Mouse (Mus musculus) gastrocnemius, adult 2 months (tissue): ENCODE data around the gene Tmem131l. TPM values are rescaled to one million over a fixed set of nuclear protein-coding genes. Genes with fewer than 3 reads are reported as not detected.

Experiments used
- DNase-seq: peaks from one replicate; pipeline ENCODE4 v3.0.0; 2022
- H3K27ac ChIP-seq: fragments of 200-600 bp; 2 replicates; pipeline ENCODE4 v1.8.1; 2022; ENCODE audit warnings: mild to moderate bottlenecking
- H3K4me3 ChIP-seq: fragments of 200-600 bp; 2 replicates; pipeline ENCODE4 v1.8.1; 2022; ENCODE audit warnings: mild to moderate bottlenecking, moderate library complexity
- CTCF ChIP-seq: fragments of 200-600 bp; IDR thresholded peaks from 2 replicates; pipeline ENCODE4 v1.8.1; 2022; ENCODE audit warnings: antibody characterized with exemption, mild to moderate bottlenecking, moderate library complexity
- intact Hi-C: fragments of 180-260 bp; cut with DNase I; formaldehyde crosslinking; loops from one replicate; pipeline ENCODE4 v1.15.1; 2025
- long read RNA-seq, 2 experiments: library from polyadenylated mRNA; stranded (forward); transcript quantifications; one replicate each; pipeline ENCODE4 v2.0.0; 2021
- total RNA-seq, 2 experiments: library from RNA; stranded (reverse); gene quantifications; 2 replicates each; pipeline ENCODE4 v1.2.3; 2021

Gene Tmem131l
- total RNA-seq = 10 to 100 TPM; 12.0 to 17.4 TPM
- long read RNA-seq, experiment 1, full-length matches to known transcripts = 4 of 8 reads
- long read RNA-seq, experiment 1, partial matches to known transcripts = 1 of 8 reads
- long read RNA-seq, experiment 1, other reads (novel, unspliced or antisense) = 3 of 8 reads
- long read RNA-seq, experiment 2, full-length matches to known transcripts = 1 of 10 reads
- long read RNA-seq, experiment 2, partial matches to known transcripts = 4 of 10 reads
- long read RNA-seq, experiment 2, other reads (novel, unspliced or antisense) = 5 of 10 reads

DNA sequence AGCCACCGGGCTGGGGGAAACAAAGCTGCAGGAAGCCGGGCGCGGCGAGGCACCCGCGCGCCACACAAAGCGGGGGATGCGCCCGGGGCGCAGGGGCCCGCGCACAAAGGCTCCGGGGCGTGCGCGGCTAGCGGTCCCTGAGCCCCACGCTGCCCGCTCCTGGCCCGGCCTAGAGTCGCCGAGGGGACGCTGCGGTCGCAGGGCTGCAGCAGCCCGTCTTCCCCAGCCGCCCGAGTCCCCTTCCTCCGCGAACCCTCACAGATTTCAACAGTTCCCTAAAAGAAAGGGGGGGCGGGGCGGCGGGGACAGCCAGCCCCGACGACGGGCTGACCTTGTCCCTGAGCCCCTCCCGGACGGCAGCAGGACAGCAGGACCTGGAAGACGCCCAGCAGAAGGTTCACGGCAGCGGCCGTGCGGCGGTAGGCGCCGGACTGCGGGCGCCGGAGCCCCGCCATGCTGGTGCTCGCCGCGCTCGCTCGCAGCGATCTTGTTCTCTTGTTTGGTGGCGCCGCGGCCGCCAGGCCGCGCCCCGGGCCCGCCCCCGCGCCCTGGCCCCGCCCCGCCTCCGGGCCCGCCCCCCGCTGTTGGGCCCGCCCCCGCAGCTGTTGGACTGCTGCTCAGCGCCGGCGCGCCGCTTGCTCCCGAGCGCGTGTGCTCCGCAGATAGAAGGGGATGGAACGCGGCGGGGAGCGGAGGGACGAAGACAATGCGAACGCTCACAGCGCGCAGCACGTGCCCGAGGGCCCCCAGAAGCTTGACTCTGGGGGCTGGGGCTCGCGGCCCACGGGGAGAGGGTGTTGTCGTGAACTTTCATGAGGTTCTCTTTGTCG, at the start of gene Tmem131l:
TSS of gene Tmem131l (minus strand) at position 530 of the 830 bp plus-strand sequence.
- TF ChIP-seq CTCF = no peak
- intact Hi-C loops = loop anchor here (2.0 to 5.0 kb wide), 5 partner anchors 21 to 93 kb away; no protein-coding TSS in a partner anchor
- H3K27ac ChIP-seq = peak within 1 kb of the TSS; percentile 92

GRCm38 (mm10) chr3:84086921-84087320, 46.9 kb upstream of the Tmem131l start:
- DNase-seq = no peak
- intact Hi-C loops = no loop called here
- H3K4me3 ChIP-seq = no peak overlapping the region
- no peak for TF ChIP-seq CTCF
- no peak overlapping the region for H3K27ac ChIP-seq

More for the DNA sequence above, at the start of gene Tmem131l:
- peak within 1 kb of the TSS; percentile 98 for H3K4me3 ChIP-seq
- DNase-seq = peak; percentile 90

DNA sequence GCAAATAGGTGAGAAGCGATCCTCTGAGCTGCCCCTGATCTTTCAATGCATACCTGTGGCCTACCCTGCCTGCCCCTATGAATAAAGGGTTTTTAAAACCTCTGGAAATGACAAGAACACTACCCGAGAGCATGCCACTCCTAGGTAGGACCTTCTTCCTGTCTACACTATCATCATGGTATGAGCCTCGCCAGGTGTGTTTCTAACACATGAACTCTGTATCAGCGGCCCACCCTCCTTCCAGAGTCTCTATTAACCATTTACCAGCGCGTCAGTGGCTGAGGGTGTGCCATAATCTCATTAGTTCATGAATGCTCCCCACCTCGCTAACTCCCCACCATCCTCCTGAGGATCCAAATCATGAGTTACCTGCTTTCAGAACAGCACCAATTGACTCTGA, 46.4 kb upstream of the Tmem131l start:
- DNase-seq = no peak
- Histone ChIP-seq H3K4me3 (no peak overlapping the region), H3K27ac (no peak overlapping the region)
- intact Hi-C loops = no loop called here
- TF ChIP-seq CTCF = no peak

DNA sequence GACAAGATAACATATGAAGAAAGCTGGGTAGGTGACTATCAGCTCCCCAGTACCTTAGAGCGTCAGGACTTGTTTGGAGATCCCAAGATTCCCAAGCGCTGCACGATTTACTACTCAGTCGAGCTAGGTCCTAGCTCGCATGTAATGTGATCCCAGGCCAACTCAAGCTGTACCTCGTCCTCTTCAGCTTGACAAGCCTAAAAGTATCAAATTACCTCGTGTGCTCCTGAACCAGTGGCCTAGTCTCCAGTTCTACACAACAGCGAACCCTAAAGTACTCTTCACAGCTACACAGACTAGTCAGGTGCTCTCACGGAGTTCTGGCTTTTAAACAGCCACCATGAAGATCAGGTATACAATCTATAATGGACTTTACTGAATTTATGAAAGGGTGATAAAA, 45.5 kb upstream of the Tmem131l start:
- no peak for TF ChIP-seq CTCF
- Histone ChIP-seq H3K27ac (no peak overlapping the region), H3K4me3 (no peak overlapping the region)
- intact Hi-C loops = no loop called here
- DNase-seq = no peak

DNA sequence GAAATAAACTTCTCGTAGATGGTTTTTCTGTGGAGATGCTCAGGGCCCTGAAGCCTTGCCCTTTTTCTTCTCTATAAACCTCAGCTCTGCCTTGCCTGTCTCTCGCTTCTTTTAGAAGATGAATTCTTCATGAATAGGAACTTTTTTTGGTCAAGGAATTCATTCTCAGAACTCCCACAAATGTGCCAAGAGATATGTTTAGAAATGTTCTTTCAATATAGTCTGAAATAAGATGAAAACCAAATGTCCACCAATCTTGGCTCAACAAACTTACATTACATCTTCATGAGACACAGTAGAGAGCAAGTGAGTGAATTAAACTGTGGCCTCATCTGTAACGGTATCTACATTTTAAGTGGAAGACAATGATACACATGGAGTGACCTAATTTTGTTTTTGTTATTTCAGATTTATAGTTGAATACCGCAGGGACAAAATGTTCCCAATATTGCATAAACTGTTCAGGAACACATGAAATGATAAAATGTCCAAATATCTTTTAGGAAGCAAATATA, 41.3 kb upstream of the Tmem131l start:
- TF ChIP-seq CTCF = no peak
- no peak for DNase-seq
- intact Hi-C loops = no loop called here
- Histone ChIP-seq H3K27ac (peak overlapping the region; percentile 44), H3K4me3 (no peak overlapping the region)

DNA sequence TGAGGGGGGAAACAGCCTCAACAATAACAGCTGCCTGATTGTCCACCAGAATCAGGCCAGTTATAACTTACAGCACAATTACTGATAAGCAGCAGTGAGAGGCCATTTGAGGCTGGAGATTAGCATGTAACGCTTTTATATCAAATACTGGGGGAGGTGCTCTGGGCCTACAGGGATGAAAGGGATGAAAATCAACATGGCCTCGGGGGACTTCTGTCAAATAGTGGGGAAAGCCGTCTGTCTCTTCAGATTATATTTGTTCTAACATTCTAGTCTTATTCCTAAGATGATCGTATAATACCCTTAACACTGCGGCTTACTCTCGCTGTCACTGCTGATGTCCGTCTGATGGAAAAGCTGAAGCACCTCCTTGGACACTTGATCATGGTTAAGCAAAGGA, 40.1 kb upstream of the Tmem131l start:
- TF ChIP-seq CTCF = no peak
- no peak for DNase-seq
- H3K4me3 ChIP-seq = no peak overlapping the region
- intact Hi-C loops = no loop called here
- H3K27ac ChIP-seq = peak overlapping the region; percentile 28; the same call in 1 of the 2 replicates

DNA sequence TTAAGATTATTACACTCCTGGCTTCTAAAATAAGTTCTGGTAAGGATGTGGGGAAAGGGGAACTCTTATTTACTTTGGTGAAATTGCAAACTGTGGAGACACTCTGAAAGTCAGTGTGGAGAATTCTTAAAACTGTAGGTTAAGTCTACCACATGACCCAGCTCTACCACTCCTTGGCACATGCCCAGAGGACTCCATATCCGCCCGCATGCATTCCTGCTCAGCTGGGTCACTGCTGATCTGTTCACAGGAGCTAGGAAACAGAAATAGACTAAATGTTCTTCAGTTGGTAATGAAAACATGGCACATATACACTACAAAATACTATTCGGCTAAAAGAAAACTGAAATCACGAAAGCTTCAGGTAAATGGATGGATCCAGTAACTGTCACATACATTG, 37.5 kb upstream of the Tmem131l start:
- H3K4me3 ChIP-seq = no peak overlapping the region
- no peak overlapping the region for H3K27ac ChIP-seq
- TF ChIP-seq CTCF = no peak
- DNase-seq = no peak
- intact Hi-C loops = no loop called here

GRCm38 (mm10) chr3:84076543-84077332, 36.8 kb upstream of the Tmem131l start:
- no peak for TF ChIP-seq CTCF
- H3K27ac ChIP-seq = no peak overlapping the region

GRCm38 (mm10) chr3:84075516-84075915, 35.5 kb upstream of the Tmem131l start:
- TF ChIP-seq CTCF = no peak
- intact Hi-C loops = no loop called here
- Histone ChIP-seq H3K4me3 (no peak overlapping the region), H3K27ac (peak overlapping the region; percentile 41; the same call in 1 of the 2 replicates)
- no peak for DNase-seq

More at GRCm38 (mm10) chr3:84076543-84077332, 36.8 kb upstream of the Tmem131l start:
- H3K4me3 ChIP-seq = no peak overlapping the region
- intact Hi-C loops = no loop called here
- DNase-seq = no peak

GRCm38 (mm10) chr3:84074777-84075176, 34.8 kb upstream of the Tmem131l start:
- TF ChIP-seq CTCF = no peak
- Histone ChIP-seq H3K27ac (no peak overlapping the region), H3K4me3 (no peak overlapping the region)
- DNase-seq = no peak
- intact Hi-C loops = no loop called here

GRCm38 (mm10) chr3:84071641-84072040, 31.7 kb upstream of the Tmem131l start:
- no peak overlapping the region for H3K4me3 ChIP-seq
- no peak for DNase-seq
- intact Hi-C loops = no loop called here
- no peak overlapping the region for H3K27ac ChIP-seq
- no peak for TF ChIP-seq CTCF

DNA sequence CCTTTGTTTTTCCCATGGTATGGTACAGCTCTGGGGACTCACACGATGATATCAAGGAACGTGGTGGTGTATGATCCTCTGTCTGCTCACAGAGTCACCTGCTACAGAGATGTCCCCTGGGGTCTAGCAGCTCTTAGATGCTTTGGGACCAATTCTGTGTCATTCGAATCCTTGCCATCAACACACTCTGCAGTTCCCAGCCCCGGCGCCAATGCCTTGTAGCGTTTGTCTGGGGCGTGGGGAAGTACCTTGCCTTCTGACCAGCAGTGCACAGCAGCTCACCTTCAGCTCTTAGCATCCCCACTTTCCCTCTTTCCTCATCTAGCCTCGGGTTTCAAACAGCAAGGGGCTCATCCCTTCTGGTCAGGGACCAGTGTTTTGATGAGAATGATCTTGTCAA, 30.8 kb upstream of the Tmem131l start:
- intact Hi-C loops = no loop called here
- TF ChIP-seq CTCF = no peak
- Histone ChIP-seq H3K4me3 (no peak overlapping the region), H3K27ac (no peak overlapping the region)
- no peak for DNase-seq
